In the genomic region with DNA sequence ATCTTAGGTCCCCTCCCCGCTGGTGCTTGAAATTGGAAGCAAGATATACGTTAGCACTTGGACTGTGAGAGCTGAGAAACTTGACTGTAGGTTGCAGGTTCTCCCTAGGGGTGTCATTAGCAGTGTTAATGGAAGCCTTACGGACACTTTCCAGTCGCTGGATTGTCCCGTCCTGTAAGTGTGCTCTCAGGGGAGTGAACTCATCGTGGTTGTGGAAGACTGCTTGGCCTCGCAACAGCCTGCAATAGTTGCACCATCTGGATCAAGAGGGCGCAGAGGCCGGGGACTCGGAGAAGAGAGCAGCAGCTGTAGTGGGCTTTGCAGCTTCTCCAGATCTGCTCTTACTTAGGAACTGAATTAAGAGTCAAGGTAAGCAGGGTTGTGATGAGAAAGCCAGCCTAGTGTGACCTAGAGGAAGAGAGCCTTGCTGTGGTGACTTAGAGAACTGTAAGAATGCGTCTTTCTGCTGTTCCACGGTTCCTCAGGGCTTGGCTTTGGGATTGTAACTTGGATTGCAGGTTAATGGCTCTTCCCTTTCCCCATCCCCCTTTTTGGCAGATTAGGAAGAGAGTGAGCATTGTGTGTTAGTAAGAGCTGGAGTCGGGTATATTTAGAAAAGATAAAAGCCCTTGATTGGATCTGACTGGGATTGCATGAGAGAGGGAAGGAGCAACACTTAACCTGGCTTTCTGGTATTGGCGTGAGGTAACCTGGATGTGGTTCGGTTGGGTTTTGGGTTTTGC, we compare ENCODE assay signal across 15 mouse cellular contexts. TPM values are rescaled to one million over a fixed set of nuclear protein-coding genes. Genes with fewer than 3 reads are reported as not detected.
DNase-seq lines count a peak whose midpoint lies in the region; ATAC-seq and TF ChIP-seq lines count a peak whose summit lies in the region.
"Had no signal": no experiment of that assay in that cellular context is flagged by ENCODE, and none has a peak within 500 bp of the region (broad histone marks: within the 10 kb centered on the region; RNA-seq: fewer than 3 reads in every experiment).

No protein-coding gene starts in this region.

- H3K4me2 ChIP-seq in forebrain, embryonic 12.5 days = no peak overlapping the region
- no peak overlapping the region for H3K4me2 ChIP-seq in forebrain, postnatal 0 days (ENCODE audit: low read depth)
- no peak overlapping the region for H3K4me2 ChIP-seq in liver, embryonic 11.5 days
- H3K4me2 ChIP-seq in forebrain, embryonic 13.5 days = no peak overlapping the region
- H3K4me2 ChIP-seq: stomach, embryonic 15.5 days had no signal

- ATAC-seq in forebrain, embryonic 12.5 days (ENCODE audit: low FRiP score) = no peak
- no peak for ATAC-seq in forebrain, postnatal 0 days
- ATAC-seq in liver, embryonic 11.5 days (replicated peaks; ENCODE audit: low FRiP score) = no peak
- peak; percentile 60; the same call in 1 of the 2 replicates for ATAC-seq in megakaryocyte, adult 5-6 weeks (ENCODE audit: poor library complexity, severe bottlenecking)
- no peak for ATAC-seq in forebrain, embryonic 13.5 days
- ATAC-seq: activated CD4-positive, CD25-positive, alpha-beta regulatory T cell, adult 4 months; CD4-positive, CD25-positive, alpha-beta regulatory T cell, adult 4 months; forebrain, embryonic 16.5 days had no signal

- no peaks in the 10 kb centered on the region for H3K27me3 ChIP-seq in forebrain, embryonic 12.5 days
- H3K27me3 ChIP-seq in forebrain, postnatal 0 days (ENCODE audit: insufficient read depth, low read length) = no peaks in the 10 kb centered on the region
- H3K27me3 ChIP-seq in liver, adult 2 months (ENCODE audit: control insufficient read depth, insufficient read depth, low read length) = no peaks in the 10 kb centered on the region
- H3K27me3 ChIP-seq in liver, embryonic 11.5 days (replicated peaks; ENCODE audit: control insufficient read depth, insufficient read depth, low read length) = no peaks in the 10 kb centered on the region
- no peaks in the 10 kb centered on the region for H3K27me3 ChIP-seq in forebrain, embryonic 13.5 days
- H3K27me3 ChIP-seq: stomach, embryonic 15.5 days had no signal

- H3K79me2 ChIP-seq in liver, adult 2 months (ENCODE audit: control insufficient read depth, insufficient read depth, low read length) = peaks cover 60% of the 10 kb centered on the region

- WGBS in forebrain, embryonic 12.5 days = 86% methylated on average over 15 of the region's 15 CpGs
- WGBS in forebrain, postnatal 0 days = 79% methylated on average over 15 of the region's 15 CpGs
- 15% methylated on average over 15 of the region's 15 CpGs for WGBS in liver, adult 2 months
- WGBS in liver, embryonic 11.5 days = 78% methylated on average over 15 of the region's 15 CpGs
- WGBS in bone marrow, adult 2 months = 51% methylated on average over 15 of the region's 15 CpGs
- WGBS in forebrain, embryonic 13.5 days = 80% methylated on average over 15 of the region's 15 CpGs

- TF ChIP-seq POLR2A in liver, adult 2 months (IDR thresholded peaks at IDR 0.05; ENCODE audit: extremely low read depth, insufficient read depth, low read length) = no peak
- no peak for TF ChIP-seq POLR2A in bone marrow, adult 2 months (IDR thresholded peaks at IDR 0.05; ENCODE audit: borderline replicate concordance, control insufficient read depth, low read depth, low read length)

- H3K4me1 ChIP-seq in forebrain, embryonic 12.5 days = peaks cover 37% of the 10 kb centered on the region
- 0 out of 2 replicates have a peak, but pooled peaks cover 9% of the 10 kb centered on the region for H3K4me1 ChIP-seq in forebrain, postnatal 0 days (ENCODE audit: insufficient read depth)
- peaks cover 45% of the 10 kb centered on the region for H3K4me1 ChIP-seq in liver, adult 2 months (ENCODE audit: control insufficient read depth, insufficient read depth, low read length)
- H3K4me1 ChIP-seq in liver, embryonic 11.5 days (replicated peaks; ENCODE audit: control insufficient read depth, insufficient read depth, low read length) = peaks cover 51% of the 10 kb centered on the region
- H3K4me1 ChIP-seq in bone marrow, adult 2 months (ENCODE audit: control insufficient read depth, insufficient read depth, low read length) = peaks cover 9% of the 10 kb centered on the region; the same call in 1 of the 2 replicates
- peaks cover 34% of the 10 kb centered on the region for H3K4me1 ChIP-seq in forebrain, embryonic 13.5 days

- no peak for TF ChIP-seq CTCF in forebrain, postnatal 0 days (IDR thresholded peaks at IDR 0.05; ENCODE audit: low read depth)
- no peak for TF ChIP-seq CTCF in liver, adult 2 months (IDR thresholded peaks at IDR 0.05; ENCODE audit: low read depth, low read length)
- no peak for TF ChIP-seq CTCF in bone marrow, adult 2 months (IDR thresholded peaks at IDR 0.05; ENCODE audit: control insufficient read depth, insufficient read depth, low read length)

- peaks cover 25% of the 10 kb centered on the region for H3K36me3 ChIP-seq in forebrain, embryonic 12.5 days (replicated peaks)
- peaks cover 27% of the 10 kb centered on the region for H3K36me3 ChIP-seq in forebrain, postnatal 0 days (ENCODE audit: insufficient read depth)
- H3K36me3 ChIP-seq in liver, adult 2 months (ENCODE audit: control insufficient read depth, insufficient read depth, low read length) = peaks cover 24% of the 10 kb centered on the region
- peaks cover 11% of the 10 kb centered on the region; the same call in 1 of the 2 replicates for H3K36me3 ChIP-seq in liver, embryonic 11.5 days (ENCODE audit: control insufficient read depth, insufficient read depth, low read length)
- peaks cover 29% of the 10 kb centered on the region for H3K36me3 ChIP-seq in forebrain, embryonic 13.5 days (ENCODE audit: poor library complexity, severe bottlenecking)

- 0 out of 2 replicates have a peak overlapping the region, but pooled peaks have one; percentile 13 for H3K27ac ChIP-seq in forebrain, embryonic 12.5 days
- no peak overlapping the region for H3K27ac ChIP-seq in forebrain, postnatal 0 days (ENCODE audit: low read depth, low read length)
- peak overlapping the region; percentile 40 for H3K27ac ChIP-seq in liver, adult 2 months (replicated peaks; ENCODE audit: insufficient read depth, low read depth, low read length)
- H3K27ac ChIP-seq in liver, embryonic 11.5 days (ENCODE audit: low read depth, low read length) = no peak overlapping the region
- H3K27ac ChIP-seq in bone marrow, adult 2 months (ENCODE audit: control insufficient read depth, insufficient read depth, low read depth, low read length, poor library complexity) = peak overlapping the region; percentile 8; the same call in 1 of the 2 replicates
- H3K27ac ChIP-seq in forebrain, embryonic 13.5 days = no peak overlapping the region
- H3K27ac ChIP-seq: left cerebral cortex, adult 2 months; stomach, embryonic 15.5 days had no signal

- H3K9me3 ChIP-seq in forebrain, embryonic 12.5 days = no peaks in the 10 kb centered on the region
- no peaks in the 10 kb centered on the region for H3K9me3 ChIP-seq in forebrain, postnatal 0 days (ENCODE audit: low read length)
- no peaks in the 10 kb centered on the region for H3K9me3 ChIP-seq in liver, embryonic 11.5 days (ENCODE audit: control insufficient read depth, low read length)
- no peaks in the 10 kb centered on the region for H3K9me3 ChIP-seq in forebrain, embryonic 13.5 days (replicated peaks)
- H3K9me3 ChIP-seq: stomach, embryonic 15.5 days had no signal

- no peak overlapping the region for H3K4me3 ChIP-seq in forebrain, embryonic 12.5 days (replicated peaks)
- no peak overlapping the region for H3K4me3 ChIP-seq in forebrain, postnatal 0 days (ENCODE audit: low read depth, low read length)
- H3K4me3 ChIP-seq in liver, adult 2 months (ENCODE audit: insufficient read depth, low read depth, low read length) = no peak overlapping the region
- no peak overlapping the region for H3K4me3 ChIP-seq in liver, embryonic 11.5 days (ENCODE audit: low read depth, low read length)
- no peak overlapping the region for H3K4me3 ChIP-seq in bone marrow, adult 2 months (replicated peaks; ENCODE audit: control insufficient read depth, low read depth, low read length)
- H3K4me3 ChIP-seq in forebrain, embryonic 13.5 days = no peak overlapping the region
- H3K4me3 ChIP-seq: left cerebral cortex, adult 2 months; stomach, embryonic 15.5 days had no signal

- H3K9ac ChIP-seq in forebrain, embryonic 12.5 days = 0 out of 2 replicates have a peak overlapping the region, but pooled peaks have one; percentile 7
- no peak overlapping the region for H3K9ac ChIP-seq in forebrain, postnatal 0 days
- peak overlapping the region; percentile 51 for H3K9ac ChIP-seq in liver, adult 2 months (ENCODE audit: low read depth, low read length)
- H3K9ac ChIP-seq in liver, embryonic 11.5 days (ENCODE audit: low read depth, low read length) = no peak overlapping the region
- no peak overlapping the region for H3K9ac ChIP-seq in forebrain, embryonic 13.5 days
- H3K9ac ChIP-seq: stomach, embryonic 15.5 days had no signal

- no peak for DNase-seq in forebrain, postnatal 0 days
- DNase-seq in liver, adult 2 months (ENCODE audit: extremely low read depth, low read depth, low spot score) = peak; percentile 79
- no peak for DNase-seq in liver, embryonic 11.5 days (ENCODE audit: low spot score)
- DNase-seq in spleen, adult 12 weeks (ENCODE audit: low spot score) = no peak
- DNase-seq: cerebellum, postnatal 10 days; retina, postnatal 1 day had no signal

RNA-seq across cellular contexts. Expression of a gene that starts 7.0 kb away (rescaled TPM):
- polyA plus RNA-seq in forebrain, embryonic 12.5 days (2016; fragmentation: Nextera tagmentation; extraction: Ambion mirVana) = 252 and 256 TPM in 2 replicates
- total RNA-seq in forebrain, postnatal 0 days (2014; rRNA removed) = 203 and 234 TPM in 2 replicates
- polyA plus RNA-seq in forebrain, postnatal 0 days (2015; fragmentation: Nextera tagmentation; extraction: Ambion mirVana) = 269 and 312 TPM in 2 replicates
- 699 and 816 TPM in 2 replicates for total RNA-seq in liver, adult 2 months (2014; rRNA removed)
- polyA plus RNA-seq in liver, adult 2 months (2012; rRNA removed) = 2,160 and 2,362 TPM in 2 replicates
- polyA plus RNA-seq in liver, embryonic 11.5 days (2014; fragmentation: Nextera tagmentation; extraction: Ambion mirVana) = 256 and 273 TPM in 2 replicates
- polyA plus RNA-seq in bone marrow, adult 2 months (2011; ENCODE audit: insufficient read depth, insufficient read length, low replicate concordance, missing spikeins) = 93.5 and 146 TPM in 2 replicates
- 410 and 456 TPM in 2 replicates for total RNA-seq in megakaryocyte, adult 5-6 weeks (2015)
- total RNA-seq in megakaryocyte, adult 5-6 weeks (2017) = 187 and 196 TPM in 2 replicates
- 227 and 249 TPM in 2 replicates for polyA plus RNA-seq in forebrain, embryonic 13.5 days (2015; fragmentation: Nextera tagmentation; extraction: Ambion mirVana)

RNA-seq across cellular contexts. Expression of a gene that starts 29.4 kb away (rescaled TPM):
- polyA plus RNA-seq in forebrain, embryonic 12.5 days (2016; fragmentation: Nextera tagmentation; extraction: Ambion mirVana) = 12.1 and 14.1 TPM in 2 replicates
- total RNA-seq in forebrain, postnatal 0 days (2014; rRNA removed) = 11.2 and 14.2 TPM in 2 replicates
- polyA plus RNA-seq in forebrain, postnatal 0 days (2015; fragmentation: Nextera tagmentation; extraction: Ambion mirVana) = 7.3 and 8.6 TPM in 2 replicates
- 1.3 and 2.5 TPM in 2 replicates for total RNA-seq in liver, adult 2 months (2014; rRNA removed)
- 1.7 and 2.2 TPM in 2 replicates for polyA plus RNA-seq in liver, adult 2 months (2012; rRNA removed)
- polyA plus RNA-seq in liver, embryonic 11.5 days (2014; fragmentation: Nextera tagmentation; extraction: Ambion mirVana) = 12.8 and 13.3 TPM in 2 replicates
- 13.0 and 17.7 TPM in 2 replicates for polyA plus RNA-seq in bone marrow, adult 2 months (2011; ENCODE audit: insufficient read depth, insufficient read length, low replicate concordance, missing spikeins)
- 7.9 and 10.1 TPM in 2 replicates for total RNA-seq in megakaryocyte, adult 5-6 weeks (2015)
- 11.4 and 16.3 TPM in 2 replicates for total RNA-seq in megakaryocyte, adult 5-6 weeks (2017)
- 8.1 and 8.2 TPM in 2 replicates for polyA plus RNA-seq in forebrain, embryonic 13.5 days (2015; fragmentation: Nextera tagmentation; extraction: Ambion mirVana)

RNA-seq across cellular contexts. Expression of a gene that starts 57.9 kb away (rescaled TPM):
- polyA plus RNA-seq in forebrain, embryonic 12.5 days (2016; fragmentation: Nextera tagmentation; extraction: Ambion mirVana) = 11.8 and 12.0 TPM in 2 replicates
- 12.3 and 17.6 TPM in 2 replicates for total RNA-seq in forebrain, postnatal 0 days (2014; rRNA removed)
- polyA plus RNA-seq in forebrain, postnatal 0 days (2015; fragmentation: Nextera tagmentation; extraction: Ambion mirVana) = 7.9 and 10.3 TPM in 2 replicates
- 0.09 and 0.27 TPM in 2 replicates for total RNA-seq in liver, adult 2 months (2014; rRNA removed)
- 0.31 and 0.56 TPM in 2 replicates for polyA plus RNA-seq in liver, adult 2 months (2012; rRNA removed)
- 5.6 and 6.0 TPM in 2 replicates for polyA plus RNA-seq in liver, embryonic 11.5 days (2014; fragmentation: Nextera tagmentation; extraction: Ambion mirVana)
- 2.2 and 4.0 TPM in 2 replicates for polyA plus RNA-seq in bone marrow, adult 2 months (2011; ENCODE audit: insufficient read depth, insufficient read length, low replicate concordance, missing spikeins)
- total RNA-seq in megakaryocyte, adult 5-6 weeks (2015) = 0.84 and 4.0 TPM in 2 replicates
- 0.73 TPM in 1 of 2 replicates, not detected in the other for total RNA-seq in megakaryocyte, adult 5-6 weeks (2017)
- 9.3 and 13.4 TPM in 2 replicates for polyA plus RNA-seq in forebrain, embryonic 13.5 days (2015; fragmentation: Nextera tagmentation; extraction: Ambion mirVana)

Comparison
In these comparisons a context has a peak if more than half of its experiments do, and no peak if none do; other contexts are left out.
1. H3K27ac ChIP-seq: peak in forebrain, embryonic 12.5 days (single experiment), liver, adult 2 months (single experiment) and bone marrow, adult 2 months (single experiment); none in forebrain, postnatal 0 days (single experiment), liver, embryonic 11.5 days (single experiment) and forebrain, embryonic 13.5 days (single experiment).
2. H3K9ac ChIP-seq: peak in forebrain, embryonic 12.5 days (single experiment) and liver, adult 2 months (single experiment); none in forebrain, postnatal 0 days (single experiment), liver, embryonic 11.5 days (single experiment) and forebrain, embryonic 13.5 days (single experiment).